Mouse (Mus musculus) limb, embryonic 10.5 days (tissue): Measurements from ENCODE around the gene Cd3eap. TPM values are rescaled to one million over a fixed set of nuclear protein-coding genes. Genes with fewer than 3 reads are reported as not detected.

Experiments used
- DNase-seq: peaks from one replicate; pipeline ENCODE4 v3.0.0-alpha.2; 2017; ENCODE audit warnings: low spot score
- H3K27ac ChIP-seq: fragments of 300-500 bp; sonication (generic); 2 replicates; pipeline ENCODE4 v1.5.1; 2016; ENCODE audit warnings: mild to moderate bottlenecking
- H3K27me3 ChIP-seq: fragments of 300-500 bp; sonication (generic); 2 replicates; pipeline ENCODE4 v1.6.1; 2016; ENCODE audit warnings: low read depth, mild to moderate bottlenecking; ENCODE audit not compliant: poor library complexity, severe bottlenecking
- H3K36me3 ChIP-seq: fragments of 300-500 bp; sonication (generic); 2 replicates; pipeline ENCODE4 v1.6.1; 2016; ENCODE audit warnings: mild to moderate bottlenecking, moderate library complexity
- H3K4me1 ChIP-seq: fragments of 300-500 bp; sonication (generic); 2 replicates; pipeline ENCODE4 v1.6.1; 2016
- H3K4me3 ChIP-seq: fragments of 300-500 bp; sonication (generic); 2 replicates; pipeline ENCODE4 v1.5.1; 2016; ENCODE audit warnings: mild to moderate bottlenecking, moderate library complexity
- H3K9me3 ChIP-seq: fragments of 300-500 bp; sonication (generic); replicated peaks from 2 replicates; pipeline ENCODE4 v1.6.1; 2016; ENCODE audit warnings: mild to moderate bottlenecking
- WGBS: fragments of 180-500 bp; shearing (Covaris S2); methylation state at CpG from one replicate; pipeline ENCODE4 v1.1.7; 2016; 5-methylcytosine and 5-hydroxymethylcytosine counted together
- polyA plus RNA-seq: library from polyadenylated mRNA; unstranded; fragments of >200 nt; fragmentation: Nextera tagmentation; extraction: Ambion mirVana; gene quantifications from 2 replicates; pipeline ENCODE4 v1.2.1, GENCODE M21; 2016

The Cd3eap gene
- polyA plus RNA-seq, 1 experiment from 2014 or later, result 28.3 TPM

DNA sequence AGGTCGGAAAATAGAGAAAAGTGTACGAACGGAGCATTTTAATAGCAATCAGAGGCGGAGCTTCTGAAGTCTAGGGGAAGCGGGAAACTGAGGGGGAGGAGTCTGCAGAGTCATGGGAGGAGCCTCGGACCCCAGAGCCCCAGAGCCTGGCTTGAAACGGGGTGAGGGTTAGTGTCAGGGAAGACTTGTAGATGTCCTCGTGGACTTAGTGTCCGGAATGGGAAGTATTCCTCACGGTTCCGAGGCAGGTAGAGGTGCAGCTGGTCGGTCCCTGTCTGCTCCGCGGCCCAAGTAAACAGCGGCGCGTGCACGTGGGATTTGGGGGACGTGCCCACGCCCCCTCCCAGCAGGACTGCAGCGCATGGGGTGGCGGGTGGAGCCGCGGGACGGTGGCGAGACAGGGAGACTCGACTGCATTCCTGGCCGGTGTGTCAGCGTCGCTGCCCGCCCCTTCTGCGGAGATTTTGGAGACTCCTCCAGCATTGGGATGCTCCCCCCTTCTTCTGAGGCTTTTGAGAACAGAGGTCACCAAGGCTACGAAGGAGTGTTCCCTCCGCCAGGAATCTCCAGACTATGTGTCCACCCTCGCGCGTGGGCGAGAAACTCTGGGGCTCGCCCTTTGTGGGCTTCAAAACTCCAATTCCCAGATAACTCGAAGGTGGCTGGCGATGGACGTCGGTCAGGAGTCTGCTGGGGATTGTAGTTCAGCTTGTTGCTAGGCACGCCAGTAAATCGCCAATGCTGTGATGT lies 784 bp upstream of the Cd3eap start:
- DNase-seq, result peak; percentile 80
- Histone ChIP-seq H3K27me3 (peaks cover 26% of the 10 kb centered on the region), H3K36me3 (peaks cover 31% of the 10 kb centered on the region), H3K4me1 (peaks cover 37% of the 10 kb centered on the region), H3K9me3 (no peaks in the 10 kb centered on the region), H3K4me3 (peak overlapping the region; percentile 87), H3K27ac (peak overlapping the region; percentile 90)
- under 1% methylated on average over 45 of the region's 45 CpGs for WGBS

DNA sequence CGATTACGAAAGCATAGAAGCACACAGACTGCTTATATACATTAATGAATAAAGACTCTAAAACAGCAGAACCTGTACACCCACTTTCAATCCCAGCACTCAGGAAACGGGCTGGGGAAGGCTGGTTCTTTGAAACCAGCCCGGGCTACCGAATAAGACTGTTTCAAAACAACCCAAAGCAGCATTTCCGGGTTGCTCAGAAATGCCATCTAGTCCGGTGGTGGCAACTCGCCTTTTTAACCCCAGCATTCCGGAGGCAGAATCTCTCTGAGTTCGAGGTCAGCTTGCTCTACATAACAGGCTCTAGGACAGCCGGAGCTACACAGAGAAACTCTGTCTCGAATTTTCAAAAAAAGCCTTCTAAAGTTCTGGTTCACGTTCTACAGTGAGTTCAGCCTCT lies 649 bp downstream of the Cd3eap start:
- Histone ChIP-seq H3K4me3 (peak overlapping the region; percentile 87), H3K4me1 (peaks cover 37% of the 10 kb centered on the region), H3K36me3 (peaks cover 45% of the 10 kb centered on the region), H3K27ac (peak overlapping the region; percentile 90), H3K27me3 (peaks cover 17% of the 10 kb centered on the region), H3K9me3 (no peaks in the 10 kb centered on the region)
- no peak for DNase-seq
- 23% methylated on average over 13 of the region's 13 CpGs for WGBS

DNA sequence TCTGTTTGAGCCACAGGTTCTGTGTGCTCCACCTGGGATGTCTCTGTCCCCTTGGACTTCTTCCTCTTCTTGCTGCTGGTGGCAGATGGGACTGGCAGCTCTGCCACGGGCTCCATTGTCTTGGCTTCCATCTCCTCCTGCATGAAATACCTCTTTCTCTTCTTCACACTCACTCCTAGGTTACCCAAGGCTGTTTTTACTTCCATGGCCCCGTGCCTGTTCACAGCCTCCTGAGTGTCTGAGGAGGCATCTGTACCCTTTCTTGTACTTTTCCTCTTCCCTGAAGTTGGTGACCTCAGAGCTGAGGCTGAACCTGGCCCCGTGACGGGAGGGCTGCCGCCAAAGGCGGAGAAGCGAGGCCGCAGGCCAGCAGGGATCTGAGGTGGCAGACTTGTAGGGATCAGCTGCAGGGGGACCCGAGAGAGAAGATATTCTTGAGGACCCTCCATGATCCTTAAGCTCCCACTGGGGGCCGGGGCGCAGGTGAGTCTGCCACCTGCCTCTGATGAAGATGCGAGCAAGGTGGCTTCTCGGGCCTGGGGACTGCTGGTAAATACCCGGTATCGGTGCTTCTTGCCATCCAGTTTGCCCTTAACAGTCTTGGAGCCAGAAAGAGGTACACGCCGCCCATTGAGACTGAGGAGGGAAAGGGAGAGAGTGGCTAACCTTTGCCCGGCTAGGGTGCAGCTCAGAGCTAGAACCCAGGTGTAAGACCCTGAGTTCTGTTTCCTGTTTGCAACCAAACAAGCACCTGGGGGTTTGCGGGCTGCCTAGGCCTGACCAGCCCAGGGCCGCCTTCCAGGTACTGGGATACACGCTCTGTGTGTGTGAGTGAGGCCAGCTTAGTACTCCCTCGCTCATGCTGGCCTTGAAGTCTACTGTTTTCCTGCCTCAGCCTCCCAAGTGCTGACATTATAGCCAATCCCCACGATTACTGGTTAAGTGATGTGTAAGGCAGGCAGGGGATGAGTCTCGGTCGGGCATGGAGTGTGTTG lies 1.6 kb downstream of the Cd3eap start:
- Histone ChIP-seq H3K4me1 (peaks cover 37% of the 10 kb centered on the region), H3K4me3 (peak overlapping the region; percentile 87)

DNA sequence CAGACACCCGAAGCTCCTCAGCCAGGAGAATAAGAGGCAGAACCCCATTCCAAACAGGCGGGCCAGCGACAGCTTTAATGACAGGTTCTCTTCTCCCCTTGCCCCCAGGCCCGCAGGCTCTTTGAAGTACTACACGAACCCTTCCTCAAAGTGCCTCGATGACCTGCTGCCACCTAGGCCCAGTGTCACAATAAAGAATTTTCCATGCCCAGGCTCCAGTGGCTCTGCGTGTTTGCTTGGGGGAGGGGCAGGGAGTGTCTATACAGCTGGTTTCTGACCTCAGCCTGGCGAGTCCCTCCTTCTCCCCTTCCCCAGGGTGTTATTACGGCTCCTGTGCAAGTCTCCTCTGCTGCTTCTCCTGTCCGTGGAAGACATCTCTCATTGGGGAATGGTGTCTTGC lies 3.0 kb downstream of the Cd3eap start:
- Histone ChIP-seq H3K4me1 (peaks cover 26% of the 10 kb centered on the region), H3K4me3 (no peak overlapping the region), H3K36me3 (peaks cover 68% of the 10 kb centered on the region), H3K27me3 (no peaks in the 10 kb centered on the region), H3K9me3 (no peaks in the 10 kb centered on the region), H3K27ac (no peak overlapping the region)
- 75% methylated on average over 10 of the region's 10 CpGs for WGBS
- no peak for DNase-seq

More for the DNA sequence above, 1.6 kb downstream of the Cd3eap start:
- H3K27me3 ChIP-seq, result peaks cover 7% of the 10 kb centered on the region
- no peak overlapping the region for H3K27ac ChIP-seq
- H3K9me3 ChIP-seq, result no peaks in the 10 kb centered on the region
- WGBS, result 95% methylated on average over 25 of the region's 25 CpGs
- no peak for DNase-seq
- peaks cover 55% of the 10 kb centered on the region for H3K36me3 ChIP-seq

DNA sequence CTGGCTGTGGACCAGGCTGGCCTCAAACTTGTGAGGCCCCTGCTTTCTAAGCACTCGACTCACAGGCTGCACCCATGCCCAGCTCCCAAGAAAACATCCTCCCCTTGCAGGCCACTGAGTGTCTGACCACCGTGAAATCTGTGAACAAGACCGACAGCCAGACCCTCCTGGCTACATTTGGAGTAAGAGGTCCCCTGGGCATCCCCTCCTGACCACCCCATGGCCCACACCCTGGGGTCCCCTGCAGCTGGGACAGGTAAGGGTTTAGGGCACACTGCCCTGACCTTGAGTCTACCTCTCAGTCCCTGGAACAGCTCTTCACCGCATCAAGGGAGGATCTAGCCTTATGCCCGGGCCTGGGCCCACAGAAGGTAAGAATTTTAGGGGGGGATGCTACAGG lies 4.3 kb downstream of the Cd3eap start:
- Histone ChIP-seq H3K4me3 (no peak overlapping the region), H3K4me1 (peaks cover 13% of the 10 kb centered on the region), H3K27ac (no peak overlapping the region), H3K36me3 (peaks cover 80% of the 10 kb centered on the region), H3K27me3 (no peaks in the 10 kb centered on the region), H3K9me3 (no peaks in the 10 kb centered on the region)
- 92% methylated on average over 5 of the region's 5 CpGs for WGBS
- no peak for DNase-seq

DNA sequence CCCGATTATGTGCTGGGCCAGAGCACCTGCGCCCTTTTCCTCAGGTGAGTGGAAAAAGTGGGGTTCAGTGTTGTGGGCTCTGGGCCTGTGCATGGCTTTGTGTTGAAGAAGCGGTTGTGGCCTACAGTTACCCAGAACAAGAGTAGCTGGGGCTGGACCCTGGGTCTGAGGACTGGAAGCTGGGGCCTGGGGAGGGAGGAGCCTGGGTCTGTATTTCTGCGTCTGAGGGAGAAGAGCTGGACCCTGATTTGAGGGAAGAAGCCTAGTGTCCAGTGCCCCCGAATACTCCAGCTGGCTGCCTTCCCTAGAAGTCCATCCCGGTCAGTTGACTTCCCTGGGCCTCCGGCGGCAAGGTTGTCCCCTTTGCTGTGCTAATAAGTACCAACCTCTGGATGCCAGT lies 9.1 kb downstream of the Cd3eap start:
- WGBS, result 95% methylated on average over 8 of the region's 8 CpGs
- Histone ChIP-seq H3K4me1 (peaks cover 10% of the 10 kb centered on the region), H3K4me3 (no peak overlapping the region), H3K27me3 (no peaks in the 10 kb centered on the region), H3K9me3 (no peaks in the 10 kb centered on the region), H3K27ac (no peak overlapping the region), H3K36me3 (peaks cover 80% of the 10 kb centered on the region)
- DNase-seq, result no peak

DNA sequence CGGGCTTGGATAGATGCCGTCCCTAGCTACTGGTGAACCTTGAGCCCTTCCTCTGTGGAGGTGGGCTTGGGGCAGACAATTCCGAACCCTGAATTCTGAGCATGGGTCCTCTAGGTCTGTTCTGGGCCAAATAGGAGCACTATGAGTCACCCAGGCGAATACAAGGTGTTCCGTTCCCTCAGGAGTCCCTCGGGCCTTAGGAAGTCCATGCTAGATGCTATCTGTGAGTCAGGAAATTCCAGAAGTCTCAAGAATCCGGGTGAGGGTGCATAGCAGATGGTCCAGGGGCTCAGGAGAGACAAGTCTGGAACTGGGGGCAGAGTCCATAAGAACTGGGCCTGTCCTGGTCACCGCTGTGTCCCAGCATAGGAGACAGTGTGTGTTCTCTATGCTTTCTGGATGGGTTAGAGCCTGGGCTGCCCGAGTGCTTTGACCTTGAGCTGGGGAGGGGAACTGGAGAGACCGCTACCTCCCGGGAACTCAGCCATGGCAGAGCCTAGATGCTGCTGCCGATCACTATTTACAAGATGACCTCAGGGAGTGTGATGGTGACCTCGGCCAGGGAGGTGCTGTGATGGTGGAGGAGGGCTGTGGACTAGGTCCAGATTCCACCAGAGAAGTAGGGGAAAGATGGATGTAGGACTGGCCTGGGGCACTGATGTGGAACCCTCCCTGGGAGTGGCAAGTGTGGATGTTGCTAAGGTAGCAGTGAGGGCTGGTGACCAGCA lies 9.9 kb downstream of the Cd3eap start:
- no peak for DNase-seq
- Histone ChIP-seq H3K4me1 (peaks cover 15% of the 10 kb centered on the region), H3K27me3 (no peaks in the 10 kb centered on the region), H3K36me3 (peaks cover 71% of the 10 kb centered on the region), H3K9me3 (no peaks in the 10 kb centered on the region), H3K27ac (no peak overlapping the region), H3K4me3 (no peak overlapping the region)
- 88% methylated on average over 13 of the region's 13 CpGs for WGBS

DNA sequence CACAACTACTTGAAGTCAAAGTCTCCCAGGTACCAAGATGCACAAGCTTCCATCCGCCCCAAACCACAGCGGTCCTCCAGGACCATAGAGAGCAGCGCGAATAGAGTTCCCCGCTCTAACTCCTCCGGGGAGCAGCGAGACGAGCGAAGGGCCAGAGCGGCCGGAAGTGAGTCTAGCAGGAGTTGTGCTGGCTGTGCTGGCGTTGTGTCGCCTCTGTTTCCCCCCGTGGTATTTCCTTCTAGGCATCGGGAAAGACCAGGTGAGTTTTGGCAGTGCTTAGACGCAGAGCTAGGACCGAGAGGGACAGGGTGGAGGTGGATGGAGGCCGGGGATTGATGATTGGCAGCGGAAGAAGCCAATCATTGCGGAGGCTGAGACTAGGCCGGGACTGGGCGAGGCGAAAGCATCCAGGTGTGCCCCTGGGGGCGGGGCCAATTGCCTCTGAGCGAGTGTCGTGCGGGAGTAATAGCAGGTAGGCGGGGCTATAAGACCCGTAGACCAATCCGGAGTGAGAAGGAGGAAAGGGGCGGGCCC lies 14.3 kb downstream of the Cd3eap start:
- H3K4me3 ChIP-seq, result peak overlapping the region; percentile 65
- peak overlapping the region; percentile 93 for H3K27ac ChIP-seq
- DNase-seq, result peak; percentile 98
- H3K27me3 ChIP-seq, result peaks cover 18% of the 10 kb centered on the region
- H3K4me1 ChIP-seq, result peaks cover 42% of the 10 kb centered on the region
- H3K9me3 ChIP-seq, result no peaks in the 10 kb centered on the region
- peaks cover 30% of the 10 kb centered on the region for H3K36me3 ChIP-seq
- under 1% methylated on average over 31 of the region's 31 CpGs for WGBS

DNA sequence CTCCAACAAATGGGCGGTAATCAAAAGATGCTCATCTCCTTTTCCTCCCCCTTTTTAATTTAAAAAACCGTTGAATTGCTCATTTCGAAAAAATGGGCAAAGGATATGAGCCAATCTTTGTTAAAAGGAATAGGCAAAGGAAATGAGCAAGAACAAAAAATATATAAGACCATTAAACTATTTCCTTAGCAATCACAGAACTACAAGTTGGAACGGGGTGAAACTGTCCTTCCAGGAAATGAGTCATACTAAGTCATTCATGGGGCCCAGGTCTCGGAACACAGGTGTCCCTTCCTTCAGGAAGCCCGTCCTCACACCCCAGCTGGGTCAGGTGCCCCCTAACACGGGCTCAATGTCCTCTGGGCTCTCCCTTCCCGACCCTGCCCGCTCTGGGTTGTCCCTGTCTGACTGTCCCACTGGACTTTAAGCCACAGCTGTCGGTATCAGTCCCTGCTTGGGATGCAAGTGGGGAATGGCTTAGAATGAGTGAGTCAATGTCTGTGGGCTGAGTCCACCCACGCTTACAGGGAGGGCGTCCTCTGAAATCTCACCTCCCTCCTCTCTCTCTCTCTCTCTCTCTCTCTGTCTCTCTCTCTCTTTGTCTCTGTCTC lies 14.9 kb downstream of the Cd3eap start, which contains the start of gene Ercc1:
Gene Ercc1 (plus strand): TSS at position 542 of the 611 bp plus-strand sequence.
- H3K27ac ChIP-seq, result peak within 1 kb of the TSS; percentile 93
- no peak for DNase-seq
- peaks cover 42% of the 10 kb centered on the region for H3K4me1 ChIP-seq
- 31% methylated on average over 12 of the region's 12 CpGs for WGBS
- peak within 1 kb of the TSS; percentile 65 for H3K4me3 ChIP-seq
- peaks cover 18% of the 10 kb centered on the region for H3K27me3 ChIP-seq
- H3K9me3 ChIP-seq, result no peaks in the 10 kb centered on the region
- H3K36me3 ChIP-seq, result peaks cover 23% of the 10 kb centered on the region

DNA sequence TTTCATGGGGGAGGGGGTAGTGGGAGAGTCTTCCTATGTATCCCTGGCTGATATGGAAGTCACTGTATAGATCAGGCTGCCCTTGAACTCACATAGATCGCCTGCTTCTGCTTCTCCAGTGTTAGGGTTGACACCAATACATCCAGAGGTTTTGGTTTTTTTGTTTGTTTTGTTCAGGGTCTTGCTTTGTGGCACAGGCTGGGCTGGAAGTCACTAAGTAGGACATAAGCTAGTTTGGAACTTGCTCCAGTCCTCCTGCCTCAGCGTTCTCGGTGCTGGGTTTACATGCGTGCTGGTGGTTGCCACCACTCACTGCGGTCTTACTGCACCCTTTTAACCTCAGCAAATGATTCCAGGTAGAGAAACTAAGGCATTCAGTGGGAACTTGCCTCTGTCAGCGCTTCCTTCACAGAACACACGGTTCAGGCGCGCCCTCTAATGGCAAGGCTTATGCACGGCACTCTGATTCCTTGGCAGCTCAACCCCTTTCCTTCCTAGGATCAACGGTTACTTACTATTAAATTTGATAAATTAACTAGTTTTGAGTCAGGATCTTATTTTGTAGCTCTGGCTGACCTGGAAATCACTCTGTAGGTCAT lies 16.0 kb downstream of the Cd3eap start:
- WGBS, result 3% methylated on average over 11 of the region's 11 CpGs
- peak overlapping the region; percentile 63 for H3K4me3 ChIP-seq
- no peaks in the 10 kb centered on the region for H3K9me3 ChIP-seq
- H3K27me3 ChIP-seq, result peaks cover 18% of the 10 kb centered on the region
- DNase-seq, result peak; percentile 81
- peaks cover 13% of the 10 kb centered on the region for H3K36me3 ChIP-seq
- peaks cover 42% of the 10 kb centered on the region for H3K4me1 ChIP-seq
- no peak overlapping the region for H3K27ac ChIP-seq

DNA sequence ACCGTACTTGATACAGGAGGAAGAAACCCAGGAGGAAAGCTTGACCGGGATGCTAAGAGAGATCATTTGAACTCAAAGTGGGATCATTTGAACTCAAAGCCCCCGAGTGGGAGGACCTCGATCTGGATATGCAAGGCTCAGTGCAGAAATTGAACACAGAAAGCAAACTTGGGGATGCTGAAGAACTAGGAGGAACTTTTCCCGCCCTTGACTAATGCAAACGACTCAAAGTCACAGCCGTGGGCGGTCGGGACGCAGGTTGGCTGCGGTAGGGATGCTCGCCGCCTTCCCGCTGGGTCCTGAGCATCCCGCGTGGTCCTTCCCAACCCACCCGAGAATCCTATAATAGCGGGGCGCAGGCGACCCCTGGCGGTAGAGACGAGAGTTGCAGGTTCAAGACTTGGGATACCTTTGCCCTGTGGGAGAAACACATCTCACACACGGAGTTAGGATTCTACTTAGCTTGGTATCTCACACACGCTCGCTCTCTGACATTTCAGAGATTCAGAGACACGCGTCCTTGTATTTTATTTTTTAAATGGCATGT lies 16.7 kb downstream of the Cd3eap start:
- peak; percentile 91 for DNase-seq
- peaks cover 42% of the 10 kb centered on the region for H3K4me1 ChIP-seq
- H3K27me3 ChIP-seq, result peaks cover 18% of the 10 kb centered on the region
- H3K36me3 ChIP-seq, result peaks cover 5% of the 10 kb centered on the region
- no peaks in the 10 kb centered on the region for H3K9me3 ChIP-seq
- H3K27ac ChIP-seq, result 0 out of 2 replicates have a peak overlapping the region, but pooled peaks have one; percentile 53
- WGBS, result under 1% methylated on average over 27 of the region's 27 CpGs
- H3K4me3 ChIP-seq, result peak overlapping the region; percentile 63
